Mouse (Mus musculus): Measurements from ENCODE around the gene Sec16b.

Sec16b gene

GRCm38 (mm10) chr1:157470761-157471386 lies 35.7 kb upstream of the Sec16b start:
- Histone ChIP-seq H3K4me1 (replicated peaks; ENCODE audit: low read depth, low read length) (no peaks in the 10 kb centered on the region), H3K27me3 (ENCODE audit: insufficient read depth, low read length) (no peaks in the 10 kb centered on the region), H3K9me3 (ENCODE audit: low read length) (no peaks in the 10 kb centered on the region), H3K36me3 (ENCODE audit: insufficient read depth, low read length) (no peaks in the 10 kb centered on the region), H3K4me3 (replicated peaks; ENCODE audit: low read length) (no peak overlapping the region)
- TF ChIP-seq NANOG (IDR thresholded peaks at IDR 0.05; ENCODE audit: borderline replicate concordance, low read length), result no peak
- TF ChIP-seq CTCF (conservative IDR thresholded peaks at IDR 0.05; ENCODE audit: low read length), result no peak
- no peak for TF ChIP-seq POU5F1 (IDR thresholded peaks at IDR 0.05; ENCODE audit: borderline replicate concordance, low read length)

- no peak overlapping the region for H3K4me3 ChIP-seq (replicated peaks; ENCODE audit: low read length)
- H3K4me1 ChIP-seq (replicated peaks; ENCODE audit: low read depth, low read length), result no peaks in the 10 kb centered on the region
- TF ChIP-seq CTCF (conservative IDR thresholded peaks at IDR 0.05; ENCODE audit: low read length) (no peak), NANOG (IDR thresholded peaks at IDR 0.05; ENCODE audit: borderline replicate concordance, low read length) (no peak), POU5F1 (IDR thresholded peaks at IDR 0.05; ENCODE audit: borderline replicate concordance, low read length) (no peak)
- H3K27me3 ChIP-seq (ENCODE audit: insufficient read depth, low read length), result no peaks in the 10 kb centered on the region
- H3K36me3 ChIP-seq (ENCODE audit: insufficient read depth, low read length), result no peaks in the 10 kb centered on the region
- H3K9me3 ChIP-seq (ENCODE audit: low read length), result no peaks in the 10 kb centered on the region
These were observed 33.8 kb upstream of the Sec16b start for GRCm38 (mm10) chr1:157472716-157473115.

GRCm38 (mm10) chr1:157474865-157475264 lies 31.7 kb upstream of the Sec16b start:
- Histone ChIP-seq H3K4me3 (replicated peaks; ENCODE audit: low read length) (no peak overlapping the region), H3K9me3 (ENCODE audit: low read length) (peaks cover under 1% of the 10 kb centered on the region; the same call in 1 of the 2 replicates), H3K36me3 (ENCODE audit: insufficient read depth, low read length) (no peaks in the 10 kb centered on the region), H3K4me1 (replicated peaks; ENCODE audit: low read depth, low read length) (no peaks in the 10 kb centered on the region), H3K27me3 (ENCODE audit: insufficient read depth, low read length) (no peaks in the 10 kb centered on the region)
- no peak for TF ChIP-seq POU5F1 (IDR thresholded peaks at IDR 0.05; ENCODE audit: borderline replicate concordance, low read length)
- TF ChIP-seq CTCF (conservative IDR thresholded peaks at IDR 0.05; ENCODE audit: low read length), result no peak

GRCm38 (mm10) chr1:157476231-157476630 lies 30.3 kb upstream of the Sec16b start:
- Histone ChIP-seq H3K4me1 (replicated peaks; ENCODE audit: low read depth, low read length) (no peaks in the 10 kb centered on the region), H3K4me3 (replicated peaks; ENCODE audit: low read length) (no peak overlapping the region), H3K27me3 (ENCODE audit: insufficient read depth, low read length) (no peaks in the 10 kb centered on the region), H3K9me3 (ENCODE audit: low read length) (peaks cover 14% of the 10 kb centered on the region), H3K36me3 (ENCODE audit: insufficient read depth, low read length) (no peaks in the 10 kb centered on the region)
- no peak for TF ChIP-seq POU5F1 (IDR thresholded peaks at IDR 0.05; ENCODE audit: borderline replicate concordance, low read length)

GRCm38 (mm10) chr1:157480090-157480489 lies 26.4 kb upstream of the Sec16b start:
- Histone ChIP-seq H3K9me3 (ENCODE audit: low read length) (peaks cover 18% of the 10 kb centered on the region), H3K36me3 (ENCODE audit: insufficient read depth, low read length) (no peaks in the 10 kb centered on the region), H3K27me3 (ENCODE audit: insufficient read depth, low read length) (no peaks in the 10 kb centered on the region), H3K4me3 (replicated peaks; ENCODE audit: low read length) (no peak overlapping the region), H3K4me1 (replicated peaks; ENCODE audit: low read depth, low read length) (no peaks in the 10 kb centered on the region)
- TF ChIP-seq CTCF (conservative IDR thresholded peaks at IDR 0.05; ENCODE audit: low read length) (no peak), NANOG (IDR thresholded peaks at IDR 0.05; ENCODE audit: borderline replicate concordance, low read length) (no peak), POU5F1 (IDR thresholded peaks at IDR 0.05; ENCODE audit: borderline replicate concordance, low read length) (no peak)

GRCm38 (mm10) chr1:157480901-157481300 lies 25.6 kb upstream of the Sec16b start:
- Histone ChIP-seq H3K27me3 (ENCODE audit: insufficient read depth, low read length) (no peaks in the 10 kb centered on the region), H3K9me3 (ENCODE audit: low read length) (peaks cover 18% of the 10 kb centered on the region)

GRCm38 (mm10) chr1:157481666-157482065 lies 24.9 kb upstream of the Sec16b start:
- H3K9me3 ChIP-seq (ENCODE audit: low read length), result peaks cover 18% of the 10 kb centered on the region
- no peaks in the 10 kb centered on the region for H3K27me3 ChIP-seq (ENCODE audit: insufficient read depth, low read length)
- TF ChIP-seq CTCF (conservative IDR thresholded peaks at IDR 0.05; ENCODE audit: low read length) (no peak), NANOG (IDR thresholded peaks at IDR 0.05; ENCODE audit: borderline replicate concordance, low read length) (no peak), POU5F1 (IDR thresholded peaks at IDR 0.05; ENCODE audit: borderline replicate concordance, low read length) (no peak)
- no peak overlapping the region for H3K4me3 ChIP-seq (replicated peaks; ENCODE audit: low read length)
- H3K36me3 ChIP-seq (ENCODE audit: insufficient read depth, low read length), result no peaks in the 10 kb centered on the region
- no peaks in the 10 kb centered on the region for H3K4me1 ChIP-seq (replicated peaks; ENCODE audit: low read depth, low read length)

More at GRCm38 (mm10) chr1:157480901-157481300, 25.6 kb upstream of the Sec16b start:
- H3K36me3 ChIP-seq (ENCODE audit: insufficient read depth, low read length), result no peaks in the 10 kb centered on the region
- no peak overlapping the region for H3K4me3 ChIP-seq (replicated peaks; ENCODE audit: low read length)
- H3K4me1 ChIP-seq (replicated peaks; ENCODE audit: low read depth, low read length), result no peaks in the 10 kb centered on the region
- TF ChIP-seq CTCF (conservative IDR thresholded peaks at IDR 0.05; ENCODE audit: low read length) (no peak), NANOG (IDR thresholded peaks at IDR 0.05; ENCODE audit: borderline replicate concordance, low read length) (no peak), POU5F1 (IDR thresholded peaks at IDR 0.05; ENCODE audit: borderline replicate concordance, low read length) (no peak)

GRCm38 (mm10) chr1:157484161-157484560 lies 22.4 kb upstream of the Sec16b start:
- Histone ChIP-seq H3K4me1 (replicated peaks; ENCODE audit: low read depth, low read length) (0 out of 2 replicates have a peak, but pooled peaks cover 4% of the 10 kb centered on the region), H3K9me3 (ENCODE audit: low read length) (peaks cover 18% of the 10 kb centered on the region), H3K36me3 (ENCODE audit: insufficient read depth, low read length) (no peaks in the 10 kb centered on the region), H3K4me3 (replicated peaks; ENCODE audit: low read length) (no peak overlapping the region), H3K27me3 (ENCODE audit: insufficient read depth, low read length) (no peaks in the 10 kb centered on the region)
- TF ChIP-seq NANOG (IDR thresholded peaks at IDR 0.05; ENCODE audit: borderline replicate concordance, low read length) (no peak), CTCF (conservative IDR thresholded peaks at IDR 0.05; ENCODE audit: low read length) (no peak), POU5F1 (IDR thresholded peaks at IDR 0.05; ENCODE audit: borderline replicate concordance, low read length) (no peak)

GRCm38 (mm10) chr1:157500657-157501056 lies 5.9 kb upstream of the Sec16b start:
- TF ChIP-seq POU5F1 (IDR thresholded peaks at IDR 0.05; ENCODE audit: borderline replicate concordance, low read length) (no peak), NANOG (IDR thresholded peaks at IDR 0.05; ENCODE audit: borderline replicate concordance, low read length) (no peak), CTCF (conservative IDR thresholded peaks at IDR 0.05; ENCODE audit: low read length) (no peak)
- H3K36me3 ChIP-seq (ENCODE audit: insufficient read depth, low read length), result no peaks in the 10 kb centered on the region
- H3K4me3 ChIP-seq (replicated peaks; ENCODE audit: low read length), result no peak overlapping the region
- peaks cover 11% of the 10 kb centered on the region for H3K9me3 ChIP-seq (ENCODE audit: low read length)
- H3K27me3 ChIP-seq (ENCODE audit: insufficient read depth, low read length), result no peaks in the 10 kb centered on the region
- no peaks in the 10 kb centered on the region for H3K4me1 ChIP-seq (replicated peaks; ENCODE audit: low read depth, low read length)

Measured in E14TG2a.4 (cell line).